Mouse (Mus musculus) urinary bladder, postnatal 36 days (tissue): ENCODE data around the gene Cd55.
"Not testable (repeated sequence)": the region's sequence is repeated elsewhere in the genome, so short reads cannot be mapped to it uniquely, and the experiment has no call there.

Experiments
- DNase-seq, 2 experiments: peaks; one replicate each; pipeline ENCODE4 v3.0.0; 2022; ENCODE audit warnings: low spot score in 2 of 2, mixed read lengths in 1 of 2

Gene Cd55

DNA sequence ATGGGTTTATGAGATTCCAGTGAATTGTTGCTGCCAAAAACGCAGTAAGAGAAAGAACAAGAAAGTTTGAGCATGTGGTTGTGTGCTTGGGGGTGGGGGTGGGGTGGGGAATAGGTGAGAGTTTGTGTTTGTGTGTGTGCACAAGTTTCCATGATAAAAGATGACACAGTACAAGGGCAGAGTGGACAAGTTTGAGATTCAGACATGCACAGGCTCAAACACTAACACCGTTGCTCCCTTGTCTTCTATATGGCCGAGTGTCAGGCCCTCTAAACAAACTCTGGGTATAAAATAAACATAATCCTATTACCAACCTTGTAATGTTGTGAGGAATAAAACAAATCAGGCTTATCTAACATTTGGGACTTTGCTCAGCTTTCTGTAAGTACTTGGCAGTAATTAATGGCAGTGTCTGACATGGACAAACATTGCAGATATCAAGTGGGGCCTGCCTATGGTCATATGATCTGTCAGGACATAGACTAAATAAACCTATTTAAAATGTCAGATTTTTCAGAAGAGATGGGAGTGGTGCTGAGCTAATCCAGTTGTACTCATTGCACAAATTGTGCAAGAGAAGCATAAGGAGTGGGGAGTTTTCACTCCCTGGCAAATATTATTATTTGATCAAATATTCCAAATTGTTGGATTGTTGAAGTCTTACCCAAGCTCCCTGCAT, 35.2 kb downstream of the Cd55 start:
- not testable (repeated sequence) for DNase-seq

DNA sequence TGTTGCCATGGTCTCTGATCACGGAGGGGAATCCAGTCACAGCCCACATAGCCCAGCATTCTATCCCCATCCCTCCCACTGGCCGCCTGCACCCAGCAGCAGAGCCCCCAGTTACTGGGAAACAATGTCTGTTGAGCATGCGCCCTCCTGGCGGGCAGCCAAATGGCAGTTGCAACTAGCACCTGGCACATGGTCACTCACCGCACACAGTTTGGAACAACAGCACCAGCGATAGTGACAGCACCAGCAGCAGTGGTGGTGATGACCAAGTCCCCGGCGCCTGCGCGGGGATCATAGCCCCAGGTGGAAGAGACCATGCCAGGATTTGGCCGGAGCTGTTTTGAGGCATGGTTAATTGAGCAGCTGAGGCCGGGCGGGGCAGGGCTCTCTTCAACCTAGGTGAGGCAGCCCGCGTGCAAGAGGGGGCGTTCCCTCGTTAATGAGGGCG, 39.9 kb downstream of the Cd55 start, which contains the start of gene Cd55b:
Gene Cd55b (minus strand): TSS at position 346 of the 448 bp plus-strand sequence.
- DNase-seq, result no peak

DNA sequence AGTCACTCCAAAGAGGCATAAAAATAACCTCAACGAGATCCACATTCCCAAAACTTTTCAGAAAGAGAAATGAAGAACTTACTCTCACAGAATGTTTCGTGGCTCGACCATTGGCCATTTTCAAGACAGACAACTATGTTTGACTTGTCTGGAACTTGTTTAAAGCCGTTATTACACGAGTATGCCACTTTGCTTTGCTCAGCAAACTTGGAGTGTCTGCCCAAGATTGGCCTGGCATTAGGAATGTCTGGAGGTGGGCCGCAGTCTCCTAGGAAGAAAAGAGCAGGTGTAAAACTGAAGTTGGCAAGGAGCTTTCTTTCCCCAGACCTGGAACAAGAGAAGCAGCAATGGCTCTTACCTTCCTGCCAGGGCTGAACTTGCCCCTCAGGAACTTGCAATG, 40.5 kb downstream of the Cd55 start:
- DNase-seq, result not testable (repeated sequence)

DNA sequence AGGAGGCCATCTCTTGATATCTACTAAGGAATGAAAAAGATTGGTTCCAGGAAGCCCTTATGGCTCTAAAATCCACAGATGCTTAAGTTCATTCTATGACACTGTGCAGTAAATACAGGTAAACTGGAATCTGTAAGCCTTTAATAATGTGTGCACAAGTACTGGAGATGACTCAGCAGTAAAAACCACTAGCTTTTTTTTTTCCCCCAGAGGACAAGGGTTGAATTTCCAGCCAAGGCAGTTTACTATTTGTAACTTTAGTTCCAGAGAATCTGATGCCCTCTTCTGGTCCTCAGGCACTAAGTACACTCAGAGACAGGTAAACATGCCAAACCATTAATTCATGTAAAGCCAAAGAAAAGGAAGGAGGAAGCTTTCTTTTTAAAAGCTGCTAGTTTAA, 65.4 kb downstream of the Cd55 start:
- not testable (repeated sequence) for DNase-seq
